Mouse (Mus musculus): Measurements from ENCODE around the gene Car3. TPM values are rescaled to one million over a fixed set of nuclear protein-coding genes. Genes with fewer than 3 reads are reported as not detected.

The Car3 gene
- polyA plus RNA-seq, 1 experiment from 2014 or later, result 22.3 TPM

DNA sequence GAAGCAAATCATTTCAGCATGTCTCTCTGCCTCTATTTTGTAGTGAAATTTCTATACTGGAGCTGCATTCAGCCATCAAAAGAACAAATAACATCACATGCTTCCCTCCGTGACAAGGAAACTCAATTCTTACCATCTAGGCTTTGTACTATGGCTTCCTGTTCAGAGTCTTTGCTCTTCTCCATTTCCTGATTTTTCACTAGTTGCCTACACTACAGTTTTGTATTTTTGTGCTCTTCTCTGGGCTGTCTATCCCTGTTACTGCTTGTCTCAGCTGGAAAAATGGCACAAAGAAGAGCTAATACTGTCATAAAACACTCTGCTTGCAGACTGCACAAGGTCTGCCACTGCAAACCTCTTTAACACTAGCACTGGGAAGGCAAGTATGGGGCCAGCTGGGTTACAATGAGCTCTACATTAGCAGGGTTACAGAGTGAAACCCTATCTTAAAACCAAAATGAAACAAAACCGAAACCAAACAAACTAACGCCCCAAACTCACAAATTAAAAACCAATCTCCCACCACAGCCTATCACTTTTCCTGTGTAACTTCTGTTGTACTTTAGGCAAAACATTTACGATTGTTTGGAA, 48.8 kb downstream of the Car3 start:
- WGBS, result 91% methylated on average over 4 of the region's 4 CpGs
- Histone ChIP-seq H3K4me3 (ENCODE audit: low read depth, low read length) (no peak overlapping the region), H3K4me1 (ENCODE audit: control insufficient read depth, insufficient read depth, low read length) (no peaks in the 10 kb centered on the region), H3K27me3 (ENCODE audit: control insufficient read depth, insufficient read depth, low read length) (no peaks in the 10 kb centered on the region), H3K27ac (ENCODE audit: low read depth, low read length) (no peak overlapping the region), H3K36me3 (ENCODE audit: control insufficient read depth, insufficient read depth, low read length) (no peaks in the 10 kb centered on the region), H3K4me2 (ENCODE audit: low read depth) (no peak overlapping the region), H3K9me3 (ENCODE audit: control insufficient read depth, low read length) (no peaks in the 10 kb centered on the region), H3K9ac (ENCODE audit: low read length) (no peak overlapping the region)
- DNase-seq (ENCODE audit: low spot score) (no peak), ATAC-seq (ENCODE audit: insufficient read depth, low FRiP score, low TSS enrichment) (no peak)

DNA sequence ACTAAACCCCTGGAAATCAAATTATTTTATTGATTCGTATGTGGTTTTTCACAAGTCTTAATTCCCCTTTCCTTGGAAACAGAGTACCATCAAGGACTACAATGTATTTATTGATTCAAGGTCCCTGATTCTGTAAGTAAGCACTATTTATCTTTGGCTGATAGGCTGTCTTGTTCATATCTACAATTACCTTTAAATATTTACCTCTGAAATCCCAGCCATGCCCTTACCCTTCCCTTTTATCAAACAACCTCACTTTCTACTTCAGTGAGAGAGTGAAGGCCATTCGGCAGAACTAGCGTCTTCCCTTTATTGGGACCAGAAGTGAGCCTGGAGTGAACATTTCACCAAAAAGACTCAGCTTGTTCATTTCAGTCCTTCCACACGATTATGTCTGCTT, 50.5 kb downstream of the Car3 start:
- ATAC-seq (ENCODE audit: insufficient read depth, low FRiP score, low TSS enrichment), result no peak

DNA sequence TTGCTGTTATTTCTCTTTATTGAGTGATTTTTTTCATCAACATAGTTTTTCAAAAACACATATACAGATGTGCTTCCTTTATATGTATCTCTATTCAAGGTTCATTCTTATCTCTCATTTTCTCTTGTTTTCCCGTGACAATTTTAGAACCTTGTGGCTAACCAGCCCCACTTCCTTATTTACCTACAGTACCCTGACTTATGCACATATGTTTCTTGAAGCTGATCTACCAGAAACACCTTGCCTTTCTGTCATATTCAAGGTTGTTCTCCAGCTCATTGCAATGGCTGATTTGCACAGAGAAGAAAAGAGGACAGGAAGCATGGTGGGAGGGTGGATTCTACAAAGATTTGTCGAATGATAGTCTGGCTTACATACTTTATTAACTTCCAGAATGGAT, 52.0 kb downstream of the Car3 start:
- Histone ChIP-seq H3K9me3 (ENCODE audit: control insufficient read depth, low read length) (no peaks in the 10 kb centered on the region), H3K9ac (ENCODE audit: low read length) (no peak overlapping the region), H3K27me3 (ENCODE audit: control insufficient read depth, insufficient read depth, low read length) (no peaks in the 10 kb centered on the region), H3K36me3 (ENCODE audit: control insufficient read depth, insufficient read depth, low read length) (no peaks in the 10 kb centered on the region), H3K4me1 (ENCODE audit: control insufficient read depth, insufficient read depth, low read length) (no peaks in the 10 kb centered on the region), H3K4me2 (ENCODE audit: low read depth) (no peak overlapping the region), H3K27ac (ENCODE audit: low read depth, low read length) (no peak overlapping the region), H3K4me3 (ENCODE audit: low read depth, low read length) (no peak overlapping the region)
- no peak for ATAC-seq (ENCODE audit: insufficient read depth, low FRiP score, low TSS enrichment)
- no peak for DNase-seq (ENCODE audit: low spot score)
- 94% methylated on average over 2 of the region's 2 CpGs for WGBS

More for the DNA sequence above, 50.5 kb downstream of the Car3 start:
- 93% methylated on average over 4 of the region's 4 CpGs for WGBS
- Histone ChIP-seq H3K4me2 (ENCODE audit: low read depth) (no peak overlapping the region), H3K4me3 (ENCODE audit: low read depth, low read length) (no peak overlapping the region), H3K9me3 (ENCODE audit: control insufficient read depth, low read length) (no peaks in the 10 kb centered on the region), H3K36me3 (ENCODE audit: control insufficient read depth, insufficient read depth, low read length) (no peaks in the 10 kb centered on the region), H3K27ac (ENCODE audit: low read depth, low read length) (no peak overlapping the region), H3K4me1 (ENCODE audit: control insufficient read depth, insufficient read depth, low read length) (no peaks in the 10 kb centered on the region), H3K9ac (ENCODE audit: low read length) (no peak overlapping the region), H3K27me3 (ENCODE audit: control insufficient read depth, insufficient read depth, low read length) (no peaks in the 10 kb centered on the region)
- DNase-seq (ENCODE audit: low spot score), result no peak

DNA sequence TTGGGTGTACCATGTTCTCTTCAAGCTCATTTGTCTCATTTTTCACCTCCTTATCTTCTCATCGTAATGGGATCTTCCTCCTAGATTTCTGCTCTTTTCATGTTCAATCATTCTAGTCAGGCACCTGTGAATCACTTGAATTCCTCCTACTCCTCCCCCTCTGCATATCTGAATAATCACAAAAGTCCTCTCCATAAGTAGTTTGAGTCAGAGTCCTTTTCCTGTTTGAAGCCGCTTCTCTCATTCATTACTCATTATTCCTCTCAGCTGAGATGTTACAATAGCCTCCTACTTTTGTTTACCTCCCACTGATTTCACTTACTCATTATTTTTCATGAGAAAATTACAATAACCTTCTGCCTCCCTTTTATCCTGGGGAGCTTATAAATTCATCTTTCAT, 53.9 kb downstream of the Car3 start:
- Histone ChIP-seq H3K9ac (ENCODE audit: low read length) (no peak overlapping the region), H3K4me1 (ENCODE audit: control insufficient read depth, insufficient read depth, low read length) (no peaks in the 10 kb centered on the region), H3K4me3 (ENCODE audit: low read depth, low read length) (no peak overlapping the region), H3K27me3 (ENCODE audit: control insufficient read depth, insufficient read depth, low read length) (no peaks in the 10 kb centered on the region), H3K9me3 (ENCODE audit: control insufficient read depth, low read length) (no peaks in the 10 kb centered on the region), H3K27ac (ENCODE audit: low read depth, low read length) (no peak overlapping the region), H3K4me2 (ENCODE audit: low read depth) (no peak overlapping the region), H3K36me3 (ENCODE audit: control insufficient read depth, insufficient read depth, low read length) (no peaks in the 10 kb centered on the region)
- 85% methylated on average over 2 of the region's 2 CpGs for WGBS
- no peak for ATAC-seq (ENCODE audit: insufficient read depth, low FRiP score, low TSS enrichment)
- DNase-seq (ENCODE audit: low spot score), result no peak

Other genes starting within 250 kb of the Car3 start
- gene Car13, start 221.8 kb upstream of the Car3 start, polyA plus RNA-seq (2014; fragmentation: Nextera tagmentation; extraction: Ambion mirVana), result 3.5 and 4.5 TPM in 2 replicates
- 0.20 TPM in 2 replicates for gene Car1, start 55.1 kb upstream of the Car3 start, polyA plus RNA-seq (2014; fragmentation: Nextera tagmentation; extraction: Ambion mirVana)
- gene Car2, start 22.8 kb downstream of the Car3 start, polyA plus RNA-seq (2014; fragmentation: Nextera tagmentation; extraction: Ambion mirVana), result 85.3 and 85.6 TPM in 2 replicates